Mouse (Mus musculus): ENCODE measurements around the gene Tssk2. TPM values are rescaled to one million over a fixed set of nuclear protein-coding genes. Genes with fewer than 3 reads are reported as not detected.

Tssk2 gene
- polyA plus RNA-seq, 1 experiment from 2014 or later: not detected

- Histone ChIP-seq H3K9me3 (ENCODE audit: control insufficient read depth, low read length) (no peaks in the 10 kb centered on the region), H3K9ac (ENCODE audit: low read depth, low read length) (no peak overlapping the region), H3K4me3 (ENCODE audit: low read depth, low read length) (no peak overlapping the region), H3K27me3 (ENCODE audit: control insufficient read depth, insufficient read depth, low read length) (no peaks in the 10 kb centered on the region), H3K27ac (ENCODE audit: low read depth, low read length) (no peak overlapping the region), H3K4me1 (replicated peaks; ENCODE audit: control insufficient read depth, insufficient read depth, low read length) (peaks cover 2% of the 10 kb centered on the region), H3K36me3 (ENCODE audit: control insufficient read depth, insufficient read depth, low read length) (no peaks in the 10 kb centered on the region), H3K4me2 (replicated peaks; ENCODE audit: low read depth, low read length) (no peak overlapping the region)
- DNase-seq (ENCODE audit: low spot score) (no peak), ATAC-seq (ENCODE audit: low FRiP score) (no peak)
- WGBS: 79% methylated on average over 5 of the region's 5 CpGs
Measured at GRCm38 (mm10) chr16:17931906-17932460, 33.5 kb downstream of the Tssk2 start.

DNA sequence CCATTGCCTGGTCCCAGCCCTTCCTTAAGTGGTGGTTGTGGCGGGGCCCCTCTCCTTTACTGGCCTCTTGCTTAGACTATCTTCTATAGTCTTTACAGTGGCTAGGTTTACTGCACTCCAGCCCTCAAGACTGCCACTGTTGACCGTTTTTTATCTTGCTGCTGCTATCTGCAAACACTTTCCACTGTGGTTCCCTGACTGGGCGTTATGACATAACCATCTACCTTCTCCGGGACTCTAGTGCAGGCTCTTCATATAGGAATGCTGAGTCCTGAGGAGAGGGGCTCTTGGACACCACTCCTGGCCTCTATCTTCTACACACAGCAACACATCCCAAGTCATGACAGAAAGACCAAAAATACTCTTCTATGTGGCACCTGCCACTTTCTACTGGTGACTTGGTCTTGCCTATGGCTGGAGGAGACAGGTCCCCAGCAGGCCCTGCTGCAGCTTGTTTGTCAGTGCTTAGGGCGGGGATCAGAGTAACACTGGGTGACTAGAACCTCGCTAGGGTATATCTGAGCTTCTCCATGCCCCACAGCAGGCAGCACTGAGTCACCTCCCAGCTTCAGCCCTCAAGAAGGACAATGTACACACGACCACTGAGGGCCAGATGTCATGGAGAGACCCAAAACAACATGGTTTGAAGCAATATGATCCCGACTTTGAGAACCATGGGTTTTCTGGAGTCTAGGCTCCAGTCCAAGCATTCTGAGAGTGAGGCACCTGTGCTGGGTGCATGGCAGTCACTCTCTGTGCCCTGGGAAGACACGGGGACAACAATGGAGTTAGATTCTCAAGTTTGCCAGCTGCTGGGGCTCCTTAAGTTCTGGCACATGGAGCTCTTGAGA, 35.4 kb downstream of the Tssk2 start:
- Histone ChIP-seq H3K27ac (ENCODE audit: low read depth, low read length) (no peak overlapping the region), H3K27me3 (ENCODE audit: control insufficient read depth, insufficient read depth, low read length) (no peaks in the 10 kb centered on the region), H3K4me3 (ENCODE audit: low read depth, low read length) (no peak overlapping the region), H3K9ac (ENCODE audit: low read depth, low read length) (no peak overlapping the region), H3K36me3 (ENCODE audit: control insufficient read depth, insufficient read depth, low read length) (no peaks in the 10 kb centered on the region), H3K9me3 (ENCODE audit: control insufficient read depth, low read length) (no peaks in the 10 kb centered on the region), H3K4me2 (replicated peaks; ENCODE audit: low read depth, low read length) (no peak overlapping the region), H3K4me1 (replicated peaks; ENCODE audit: control insufficient read depth, insufficient read depth, low read length) (no peaks in the 10 kb centered on the region)
- DNase-seq (ENCODE audit: low spot score) (no peak), ATAC-seq (ENCODE audit: low FRiP score) (no peak)
- 70% methylated on average over 9 of the region's 9 CpGs for WGBS

DNA sequence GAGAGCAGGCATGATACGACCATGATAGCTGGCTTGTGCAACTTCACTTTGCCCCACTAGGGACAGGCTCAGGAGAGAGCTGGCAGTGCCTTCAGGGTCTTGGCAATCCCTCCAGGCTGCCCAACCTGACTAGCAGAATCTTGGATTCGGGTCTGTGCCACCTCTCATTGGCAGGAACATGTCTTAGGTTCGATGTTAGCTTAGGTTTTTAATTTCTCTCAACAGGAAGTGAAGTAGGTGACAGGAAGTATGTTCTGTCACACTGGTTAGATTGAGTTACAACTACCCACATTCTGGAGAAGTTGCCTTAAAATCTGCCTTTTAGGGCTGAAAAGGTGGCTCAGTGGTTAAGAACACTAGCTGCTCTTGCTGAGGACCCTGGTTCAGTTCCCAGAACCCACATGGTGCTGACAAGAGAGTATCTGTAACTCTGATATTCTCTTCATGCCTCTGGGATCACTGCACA, 36.0 kb downstream of the Tssk2 start:
- Histone ChIP-seq H3K4me3 (ENCODE audit: low read depth, low read length) (no peak overlapping the region), H3K9ac (ENCODE audit: low read depth, low read length) (no peak overlapping the region), H3K27ac (ENCODE audit: low read depth, low read length) (no peak overlapping the region), H3K4me2 (replicated peaks; ENCODE audit: low read depth, low read length) (no peak overlapping the region), H3K9me3 (ENCODE audit: control insufficient read depth, low read length) (no peaks in the 10 kb centered on the region), H3K27me3 (ENCODE audit: control insufficient read depth, insufficient read depth, low read length) (no peaks in the 10 kb centered on the region), H3K36me3 (ENCODE audit: control insufficient read depth, insufficient read depth, low read length) (no peaks in the 10 kb centered on the region), H3K4me1 (replicated peaks; ENCODE audit: control insufficient read depth, insufficient read depth, low read length) (no peaks in the 10 kb centered on the region)
- DNase-seq (ENCODE audit: low spot score) (no peak), ATAC-seq (ENCODE audit: low FRiP score) (no peak)
- 63% methylated on average over 3 of the region's 3 CpGs for WGBS

DNA sequence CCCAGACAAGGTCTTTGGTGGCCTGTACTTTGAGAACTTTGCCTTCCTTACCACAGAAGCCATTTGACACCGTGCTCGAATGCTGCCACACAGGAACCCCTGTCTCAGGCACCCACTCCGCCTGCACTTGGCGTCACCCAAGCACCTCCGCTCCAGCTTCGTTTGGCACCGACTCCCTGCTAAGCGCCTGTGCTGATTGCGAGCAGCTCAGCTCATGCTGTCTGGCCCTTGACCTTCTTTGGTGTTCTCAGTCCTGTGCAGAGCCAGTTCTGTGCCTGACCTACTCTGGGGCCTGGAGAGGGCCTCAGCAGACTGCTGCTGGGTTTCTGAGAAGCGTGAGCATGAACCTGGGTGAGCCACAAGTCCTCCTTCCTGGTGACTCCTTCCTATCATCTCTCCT, 38.3 kb downstream of the Tssk2 start:
- ATAC-seq (ENCODE audit: low FRiP score) (no peak), DNase-seq (ENCODE audit: low spot score) (no peak)

GRCm38 (mm10) chr16:17938187-17938586, 39.8 kb downstream of the Tssk2 start:
- Histone ChIP-seq H3K27ac (ENCODE audit: low read depth, low read length) (no peak overlapping the region), H3K27me3 (ENCODE audit: control insufficient read depth, insufficient read depth, low read length) (no peaks in the 10 kb centered on the region), H3K4me1 (replicated peaks; ENCODE audit: control insufficient read depth, insufficient read depth, low read length) (no peaks in the 10 kb centered on the region), H3K4me2 (replicated peaks; ENCODE audit: low read depth, low read length) (no peak overlapping the region), H3K4me3 (ENCODE audit: low read depth, low read length) (no peak overlapping the region), H3K9me3 (ENCODE audit: control insufficient read depth, low read length) (no peaks in the 10 kb centered on the region), H3K9ac (ENCODE audit: low read depth, low read length) (no peak overlapping the region), H3K36me3 (ENCODE audit: control insufficient read depth, insufficient read depth, low read length) (no peaks in the 10 kb centered on the region)
- no peak for DNase-seq (ENCODE audit: low spot score)
- no peak for ATAC-seq (ENCODE audit: low FRiP score)
- 82% methylated on average over 7 of the region's 7 CpGs for WGBS

More for the DNA sequence above, 38.3 kb downstream of the Tssk2 start:
- Histone ChIP-seq H3K9ac (ENCODE audit: low read depth, low read length) (no peak overlapping the region), H3K27me3 (ENCODE audit: control insufficient read depth, insufficient read depth, low read length) (no peaks in the 10 kb centered on the region), H3K4me2 (replicated peaks; ENCODE audit: low read depth, low read length) (no peak overlapping the region), H3K27ac (ENCODE audit: low read depth, low read length) (no peak overlapping the region), H3K9me3 (ENCODE audit: control insufficient read depth, low read length) (no peaks in the 10 kb centered on the region), H3K36me3 (ENCODE audit: control insufficient read depth, insufficient read depth, low read length) (no peaks in the 10 kb centered on the region), H3K4me3 (ENCODE audit: low read depth, low read length) (no peak overlapping the region), H3K4me1 (replicated peaks; ENCODE audit: control insufficient read depth, insufficient read depth, low read length) (no peaks in the 10 kb centered on the region)
- WGBS: 78% methylated on average over 10 of the region's 10 CpGs

- no peak for ATAC-seq (ENCODE audit: low FRiP score)
- Histone ChIP-seq H3K4me3 (ENCODE audit: low read depth, low read length) (no peak overlapping the region), H3K9me3 (ENCODE audit: control insufficient read depth, low read length) (no peaks in the 10 kb centered on the region), H3K27me3 (ENCODE audit: control insufficient read depth, insufficient read depth, low read length) (no peaks in the 10 kb centered on the region), H3K9ac (ENCODE audit: low read depth, low read length) (no peak overlapping the region), H3K4me2 (replicated peaks; ENCODE audit: low read depth, low read length) (no peak overlapping the region), H3K27ac (ENCODE audit: low read depth, low read length) (no peak overlapping the region), H3K36me3 (ENCODE audit: control insufficient read depth, insufficient read depth, low read length) (no peaks in the 10 kb centered on the region), H3K4me1 (replicated peaks; ENCODE audit: control insufficient read depth, insufficient read depth, low read length) (no peaks in the 10 kb centered on the region)
- WGBS: 12% methylated on average over 7 of the region's 7 CpGs
- DNase-seq (ENCODE audit: low spot score): peak; percentile 77
Measured at GRCm38 (mm10) chr16:17938821-17939220, 40.4 kb downstream of the Tssk2 start.

- WGBS: 65% methylated on average over 9 of the region's 9 CpGs
Measured at GRCm38 (mm10) chr16:17939255-17939751, 40.9 kb downstream of the Tssk2 start.

DNA sequence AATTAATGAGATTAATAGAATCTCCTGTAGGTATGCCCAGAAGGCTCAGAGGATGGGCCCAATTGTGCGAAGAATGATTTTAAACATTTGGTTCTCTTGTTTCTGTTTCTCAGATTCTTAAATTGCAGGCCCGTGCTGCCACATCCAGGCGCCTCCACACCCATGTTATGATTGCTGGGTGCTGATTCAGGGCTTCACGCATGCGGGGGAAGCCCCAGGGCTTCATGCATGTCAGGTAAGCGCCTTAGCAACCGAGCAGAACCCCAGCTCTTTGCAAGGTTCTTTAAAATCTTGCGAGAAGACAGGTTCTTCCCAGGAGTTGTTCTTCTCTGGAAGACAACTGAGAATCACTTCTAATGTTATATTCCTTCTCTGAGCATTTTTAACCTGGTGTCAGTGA, 45.0 kb downstream of the Tssk2 start:
- no peak for DNase-seq (ENCODE audit: low spot score)

More at GRCm38 (mm10) chr16:17939255-17939751, 40.9 kb downstream of the Tssk2 start:
- Histone ChIP-seq H3K4me3 (ENCODE audit: low read depth, low read length) (no peak overlapping the region), H3K27ac (ENCODE audit: low read depth, low read length) (no peak overlapping the region), H3K4me2 (replicated peaks; ENCODE audit: low read depth, low read length) (no peak overlapping the region), H3K36me3 (ENCODE audit: control insufficient read depth, insufficient read depth, low read length) (no peaks in the 10 kb centered on the region), H3K4me1 (replicated peaks; ENCODE audit: control insufficient read depth, insufficient read depth, low read length) (no peaks in the 10 kb centered on the region), H3K9me3 (ENCODE audit: control insufficient read depth, low read length) (no peaks in the 10 kb centered on the region), H3K9ac (ENCODE audit: low read depth, low read length) (no peak overlapping the region), H3K27me3 (ENCODE audit: control insufficient read depth, insufficient read depth, low read length) (no peaks in the 10 kb centered on the region)
- DNase-seq (ENCODE audit: low spot score) (no peak), ATAC-seq (ENCODE audit: low FRiP score) (no peak)

More for the DNA sequence above, 45.0 kb downstream of the Tssk2 start:
- H3K9me3 ChIP-seq (ENCODE audit: control insufficient read depth, low read length): no peaks in the 10 kb centered on the region
- H3K27ac ChIP-seq (ENCODE audit: low read depth, low read length): no peak overlapping the region
- no peaks in the 10 kb centered on the region for H3K27me3 ChIP-seq (ENCODE audit: control insufficient read depth, insufficient read depth, low read length)
- WGBS: 69% methylated on average over 8 of the region's 8 CpGs
- ATAC-seq (ENCODE audit: low FRiP score): no peak
- no peaks in the 10 kb centered on the region for H3K36me3 ChIP-seq (ENCODE audit: control insufficient read depth, insufficient read depth, low read length)
- no peak overlapping the region for H3K4me3 ChIP-seq (ENCODE audit: low read depth, low read length)
- no peak overlapping the region for H3K9ac ChIP-seq (ENCODE audit: low read depth, low read length)
- H3K4me1 ChIP-seq (replicated peaks; ENCODE audit: control insufficient read depth, insufficient read depth, low read length): no peaks in the 10 kb centered on the region
- H3K4me2 ChIP-seq (replicated peaks; ENCODE audit: low read depth, low read length): no peak overlapping the region

All from hindbrain, embryonic 11.5 days (tissue).